In the genomic region with DNA sequence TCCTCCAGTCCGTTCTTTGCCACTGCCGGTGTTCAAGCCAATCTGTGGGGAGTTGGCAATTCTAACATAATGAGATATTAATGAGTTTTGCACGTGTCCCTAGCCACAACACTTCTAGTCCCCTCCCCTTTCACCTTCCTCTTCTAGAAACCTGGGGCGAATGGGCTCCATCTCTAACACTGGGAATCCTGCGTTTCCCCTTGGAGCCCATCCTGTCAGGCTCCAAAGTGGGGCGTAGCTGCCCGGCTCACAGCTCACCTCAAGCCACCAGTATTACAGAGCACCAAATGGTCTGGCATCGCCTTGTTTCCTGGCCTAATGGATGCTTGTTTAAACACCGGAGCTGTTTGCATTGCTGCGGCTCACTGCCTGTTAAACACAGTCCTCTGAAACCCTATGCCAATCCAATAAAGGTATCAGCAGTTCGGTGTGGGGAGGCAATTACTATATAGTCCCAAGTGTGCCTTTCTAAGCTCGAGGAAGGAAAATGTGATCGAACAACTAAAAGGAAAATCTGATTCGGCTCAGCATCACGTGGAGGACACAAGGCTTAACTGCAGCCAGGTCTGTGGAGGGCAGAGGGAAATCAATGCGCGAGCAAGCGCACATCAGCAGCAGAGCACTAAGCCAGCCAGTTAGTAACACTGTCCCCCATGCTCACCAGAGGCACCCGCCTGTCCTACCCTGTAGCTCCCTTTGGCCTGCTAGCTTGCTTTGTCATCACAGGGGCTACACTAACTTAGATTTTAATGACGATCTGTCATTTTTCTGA, we compare ENCODE assay signal across 8 mouse cellular contexts.
DNase-seq lines count a peak whose midpoint lies in the region; ATAC-seq lines count a peak whose summit lies in the region.

No protein-coding gene starts in this region.

- H3K9me3 ChIP-seq in kidney, embryonic 15.5 days (replicated peaks): no peaks in the 10 kb centered on the region
- H3K9me3 ChIP-seq in embryonic facial prominence, embryonic 15.5 days (replicated peaks): no peaks in the 10 kb centered on the region
- H3K9me3 ChIP-seq in limb, embryonic 11.5 days (ENCODE audit: control insufficient read depth, low read length): no peaks in the 10 kb centered on the region

- peaks cover 29% of the 10 kb centered on the region for H3K4me1 ChIP-seq in kidney, embryonic 15.5 days
- peaks cover 38% of the 10 kb centered on the region for H3K4me1 ChIP-seq in embryonic facial prominence, embryonic 15.5 days
- H3K4me1 ChIP-seq in limb, embryonic 11.5 days (ENCODE audit: control insufficient read depth, insufficient read depth, low read length): peaks cover 14% of the 10 kb centered on the region

- peak; percentile 86 for ATAC-seq in kidney, embryonic 15.5 days (replicated peaks; ENCODE audit: low FRiP score)
- ATAC-seq in embryonic facial prominence, embryonic 15.5 days (ENCODE audit: insufficient number of reproducible peaks, low FRiP score, low TSS enrichment, low read depth): peak; percentile 59; the same call in 1 of the 2 replicates
- ATAC-seq in limb, embryonic 11.5 days (ENCODE audit: insufficient number of reproducible peaks, low FRiP score, low TSS enrichment, low read depth): peak; percentile 70
- no peak for ATAC-seq in activated CD4-positive, CD25-positive, alpha-beta regulatory T cell, adult 4 months

- H3K36me3 ChIP-seq in kidney, embryonic 15.5 days: no peaks in the 10 kb centered on the region
- no peaks in the 10 kb centered on the region for H3K36me3 ChIP-seq in embryonic facial prominence, embryonic 15.5 days
- no peaks in the 10 kb centered on the region for H3K36me3 ChIP-seq in limb, embryonic 11.5 days (ENCODE audit: control insufficient read depth, insufficient read depth, low read length)

- peak overlapping the region; percentile 65 for H3K27ac ChIP-seq in kidney, embryonic 15.5 days
- H3K27ac ChIP-seq in embryonic facial prominence, embryonic 15.5 days (replicated peaks): no peak overlapping the region
- no peak overlapping the region for H3K27ac ChIP-seq in limb, embryonic 11.5 days (replicated peaks; ENCODE audit: low read depth, low read length)

- WGBS in kidney, embryonic 15.5 days: 13% methylated on average over 20 of the region's 20 CpGs
- 17% methylated on average over 20 of the region's 20 CpGs for WGBS in embryonic facial prominence, embryonic 15.5 days
- 6% methylated on average over 20 of the region's 20 CpGs for WGBS in limb, embryonic 11.5 days

- no peak for DNase-seq in kidney, adult 8-10 months
- peak; percentile 66 for DNase-seq in limb, embryonic 11.5 days (ENCODE audit: low spot score)
- peak; percentile 30 for DNase-seq in retina, adult 2 months (ENCODE audit: low read depth, low spot score)
- no peak for DNase-seq in thymus, adult 18-20 months
- DNase-seq in lung, postnatal 10 days: no peak

- H3K9ac ChIP-seq in kidney, embryonic 15.5 days: no peak overlapping the region
- H3K9ac ChIP-seq in embryonic facial prominence, embryonic 15.5 days: no peak overlapping the region
- H3K9ac ChIP-seq in limb, embryonic 11.5 days (ENCODE audit: low read length): no peak overlapping the region

- peak overlapping the region; percentile 16 for H3K4me3 ChIP-seq in kidney, embryonic 15.5 days (replicated peaks)
- no peak overlapping the region; the same call in 1 of the 2 replicates for H3K4me3 ChIP-seq in embryonic facial prominence, embryonic 15.5 days (replicated peaks)
- peak overlapping the region; percentile 3; the same call in 1 of the 2 replicates for H3K4me3 ChIP-seq in limb, embryonic 11.5 days (ENCODE audit: low read depth, low read length)

- H3K27me3 ChIP-seq in kidney, embryonic 15.5 days: no peaks in the 10 kb centered on the region
- H3K27me3 ChIP-seq in embryonic facial prominence, embryonic 15.5 days: no peaks in the 10 kb centered on the region
- H3K27me3 ChIP-seq in limb, embryonic 11.5 days (ENCODE audit: control insufficient read depth, insufficient read depth, low read length): no peaks in the 10 kb centered on the region

- H3K4me2 ChIP-seq in kidney, embryonic 15.5 days: peak overlapping the region; percentile 51
- peak overlapping the region; percentile 42 for H3K4me2 ChIP-seq in embryonic facial prominence, embryonic 15.5 days (replicated peaks)
- peak overlapping the region; percentile 34 for H3K4me2 ChIP-seq in limb, embryonic 11.5 days (ENCODE audit: low read depth, severe bottlenecking)

Comparison
In these comparisons a context has a peak if more than half of its experiments do, and no peak if none do; other contexts are left out.
1. DNase-seq: peak in limb, embryonic 11.5 days (single experiment) and retina, adult 2 months (single experiment); none in kidney, adult 8-10 months (0 of 2), thymus, adult 18-20 months (0 of 2) and lung, postnatal 10 days (single experiment).
2. Peak in every context shown above with its lines, with median percentiles within 50 percentile points of each other: H3K4me2 ChIP-seq.